Mouse (Mus musculus): ENCODE results near the gene Dpf1.

- TF ChIP-seq CTCF (IDR thresholded peaks at IDR 0.05; ENCODE audit: low read depth) (no peak), EP300 (IDR thresholded peaks at IDR 0.05; ENCODE audit: low read depth) (no peak)
Measured at GRCm38 (mm10) chr7:29338984-29339679, 35.4 kb downstream of the Dpf1 start.

Measured in heart, postnatal 0 days (tissue).